In the genomic region with DNA sequence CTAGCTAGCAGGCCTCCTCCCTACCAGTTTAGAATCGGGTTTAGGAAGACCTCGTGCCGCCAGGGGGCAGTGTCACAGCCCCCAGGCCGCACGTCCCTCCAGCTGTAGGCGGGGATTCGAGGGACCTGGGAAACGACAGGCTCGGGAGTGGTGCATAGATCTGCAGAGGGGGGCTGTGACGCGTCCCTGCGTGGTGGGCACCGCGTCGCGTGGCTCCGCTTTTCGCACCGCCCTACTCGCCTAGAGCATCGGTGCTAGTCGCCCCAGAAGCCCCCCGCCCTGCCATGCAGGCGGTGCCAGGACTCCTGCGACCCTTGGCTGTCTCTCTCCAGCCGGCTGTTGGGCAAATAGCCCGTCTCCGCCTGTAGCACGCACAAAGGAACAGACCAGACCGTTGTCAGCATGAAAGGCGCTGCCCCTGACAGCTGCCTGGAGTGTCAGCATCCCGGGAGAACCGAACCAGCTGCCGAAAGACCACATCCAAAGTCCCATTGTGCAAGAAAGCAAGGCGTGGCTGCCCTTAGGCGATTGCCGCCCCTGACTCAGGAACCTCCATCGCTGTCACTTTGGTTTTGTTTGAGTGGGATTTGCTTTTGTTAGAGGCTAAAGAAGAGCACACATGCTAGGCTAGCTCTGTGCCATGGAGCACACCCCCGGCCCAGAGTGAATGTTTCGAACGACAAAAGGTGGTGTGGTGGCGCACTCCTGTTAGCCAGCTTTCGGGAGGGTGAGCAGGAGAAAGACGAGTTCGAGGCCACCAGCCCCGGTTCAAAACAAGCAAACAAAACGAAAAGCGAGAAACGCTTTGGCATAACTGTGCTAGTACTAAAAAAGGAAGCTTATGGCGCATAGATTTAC, we compare ENCODE assay signal across 1 mouse cellular context.
A peak's percentile ranks its signal among the peaks of the same experiment; 100 is the strongest.
TF ChIP-seq lines count a peak whose summit lies in the region.

No protein-coding gene starts in this region.

TF ChIP-seq in MEL, 35 proteins besides CTCF, POLR2A, EP300 and RAD21 (continued from another document):
- TF ChIP-seq TBP (IDR thresholded peaks at IDR 0.05; ENCODE audit: low read depth, low read length), result no peak
- no peak for TF ChIP-seq JUND (IDR thresholded peaks at IDR 0.05; ENCODE audit: low read depth, low read length)
- TF ChIP-seq ZC3H11A (IDR thresholded peaks at IDR 0.05; ENCODE audit: low read depth, low read length), result peak; percentile 47; the same call in 1 of the 2 replicates
- no peak for TF ChIP-seq MAFK (IDR thresholded peaks at IDR 0.05; ENCODE audit: borderline replicate concordance, low read depth, low read length)
- peak; percentile 72 for TF ChIP-seq MXI1 (IDR thresholded peaks at IDR 0.05; ENCODE audit: low read depth, low read length)
- TF ChIP-seq USF1 (IDR thresholded peaks at IDR 0.05; ENCODE audit: low read depth, low read length), result peak; percentile 48
- TF ChIP-seq KAT2A (conservative IDR thresholded peaks at IDR 0.05; ENCODE audit: low read depth, low read length), result no peak; the same call in 1 of the 2 replicates
- TF ChIP-seq HCFC1 (IDR thresholded peaks at IDR 0.05; ENCODE audit: low read depth, low read length), result no peak
- TF ChIP-seq TAL1 (IDR thresholded peaks at IDR 0.05; ENCODE audit: low read length), result no peak
- TF ChIP-seq TCF12 (IDR thresholded peaks at IDR 0.05; ENCODE audit: low read depth, low read length), result peak; percentile 56
- TF ChIP-seq MAZ (IDR thresholded peaks at IDR 0.05; ENCODE audit: low read depth, low read length), result peak; percentile 95
- peak; percentile 83 for TF ChIP-seq MYC (IDR thresholded peaks at IDR 0.05; ENCODE audit: low read depth, low read length)
- TF ChIP-seq SIN3A (IDR thresholded peaks at IDR 0.05; ENCODE audit: low read length), result peak; percentile 75
- TF ChIP-seq ZKSCAN1 (IDR thresholded peaks at IDR 0.05; ENCODE audit: low read depth, low read length), result 0 out of 2 replicates have a peak, but pooled peaks have one; percentile 31
- peak; percentile 80 for TF ChIP-seq MAX (IDR thresholded peaks at IDR 0.05; ENCODE audit: low read length)
- TF ChIP-seq BHLHE40 (IDR thresholded peaks at IDR 0.05; ENCODE audit: borderline replicate concordance, low read depth, low read length), result 0 out of 2 replicates have a peak, but pooled peaks have one; percentile 22
- peak; percentile 32; the same call in 1 of the 2 replicates for TF ChIP-seq ETS1 (IDR thresholded peaks at IDR 0.05; ENCODE audit: low read depth, low read length)
- no peak for TF ChIP-seq USF2 (IDR thresholded peaks at IDR 0.05; ENCODE audit: borderline replicate concordance in 1 of 2, insufficient read depth in 1 of 2, low read depth in 1 of 2, low read length in 2 of 2)
- TF ChIP-seq POLR2AphosphoS2 (IDR thresholded peaks at IDR 0.05; ENCODE audit: low read length), result no peak
- TF ChIP-seq CHD2 (IDR thresholded peaks at IDR 0.05; ENCODE audit: low read length), result no peak
- peak; percentile 39 for TF ChIP-seq ZNF384 (IDR thresholded peaks at IDR 0.05; ENCODE audit: low read depth, low read length)
- no peak for TF ChIP-seq GATA1 (IDR thresholded peaks at IDR 0.05; ENCODE audit: low read depth, low read length)
- no peak for TF ChIP-seq MEF2A (IDR thresholded peaks at IDR 0.05; ENCODE audit: extremely low read depth, insufficient replicate concordance, low read depth, low read length, poor library complexity, severe bottlenecking)
- TF ChIP-seq GABPA (IDR thresholded peaks at IDR 0.05; ENCODE audit: low read depth, low read length), result no peak
- peak; percentile 79 for TF ChIP-seq SMC3 (IDR thresholded peaks at IDR 0.05; ENCODE audit: low read depth, low read length)
- TF ChIP-seq NRF1 (IDR thresholded peaks at IDR 0.05; ENCODE audit: insufficient read depth, low read depth, low read length, poor library complexity, severe bottlenecking), result no peak
- 0 out of 2 replicates have a peak, but pooled peaks have one; percentile 45 for TF ChIP-seq ELF1 (IDR thresholded peaks at IDR 0.05; ENCODE audit: low read depth, low read length)
- TF ChIP-seq UBTF (IDR thresholded peaks at IDR 0.05; ENCODE audit: borderline replicate concordance, insufficient read depth, low read depth, low read length), result no peak
- peak; percentile 36; the same call in 1 of the 2 replicates for TF ChIP-seq NELFE (IDR thresholded peaks at IDR 0.05; ENCODE audit: low read depth, low read length)
